Mouse (Mus musculus) adrenal gland, adult 18-20 months (tissue): ENCODE data around the gene Emc3. TPM values are rescaled to one million over a fixed set of nuclear protein-coding genes. Genes with fewer than 3 reads are reported as not detected.

Source experiments
- DNase-seq, 2 experiments: peaks; one replicate each; pipeline ENCODE4 v3.0.0; 2021 to 2022; ENCODE audit warnings: low spot score in 2 of 2
- long read RNA-seq, 2 experiments: library from polyadenylated mRNA; stranded (forward); transcript quantifications; one replicate each; pipeline ENCODE4 v2.0.0; 2021
- total RNA-seq, 2 experiments: library from RNA; stranded (reverse); gene quantifications; 1 replicate in 1 of 2; 2 replicates in 1 of 2; pipeline ENCODE4 v1.2.3; 2021

Gene Emc3
- 100 to 1,000 TPM in 1 of 2 experiments, 10 to 100 TPM in 1; 89.8 to 107 TPM for total RNA-seq
- long read RNA-seq, experiment 1, transcript Emc3-201 (8 exons, 1,985 nt) = major isoform, 108 of 112 reads
- long read RNA-seq, experiment 1, partial matches to known transcripts = 0 of 112 reads
- long read RNA-seq, experiment 1, other reads (novel, unspliced or antisense) = 4 of 112 reads
- long read RNA-seq, experiment 2, transcript Emc3-201 (8 exons, 1,985 nt) = major isoform, 333 of 349 reads
- long read RNA-seq, experiment 2, partial matches to known transcripts = 6 of 349 reads
- long read RNA-seq, experiment 2, other reads (novel, unspliced or antisense) = 10 of 349 reads

- DNase-seq = peak; percentile 97 to 98
Measured at GRCm38 (mm10) chr6:113530932-113531839, at the start of gene Emc3, which contains the start of gene Fancd2. Gene Emc3, minus strand, starts transcription at chr6:113531652. Gene Fancd2, plus strand, starts transcription at chr6:113531682.

- DNase-seq = no peak
Measured at GRCm38 (mm10) chr6:113579306-113579705, 47.9 kb upstream of the Emc3 start.

GRCm38 (mm10) chr6:113576044-113576443 lies 44.6 kb upstream of the Emc3 start:
- DNase-seq = no peak

GRCm38 (mm10) chr6:113564557-113564956 lies 33.1 kb upstream of the Emc3 start:
- no peak for DNase-seq

GRCm38 (mm10) chr6:113559736-113560135 lies 28.3 kb upstream of the Emc3 start:
- DNase-seq = no peak

- DNase-seq = no peak
Measured at GRCm38 (mm10) chr6:113543906-113544481, 12.5 kb upstream of the Emc3 start.

- DNase-seq = no peak
Measured at GRCm38 (mm10) chr6:113541610-113542009, 10.2 kb upstream of the Emc3 start.

GRCm38 (mm10) chr6:113534886-113535285 lies 3.4 kb upstream of the Emc3 start:
- DNase-seq = no peak

GRCm38 (mm10) chr6:113531840-113532404 lies 470 bp upstream of the Emc3 start:
- DNase-seq = no peak

- no peak for DNase-seq
Measured at GRCm38 (mm10) chr6:113523420-113523819, 8.0 kb downstream of the Emc3 start.

GRCm38 (mm10) chr6:113522310-113522709 lies 9.1 kb downstream of the Emc3 start:
- DNase-seq = no peak

- no peak for DNase-seq
Measured at GRCm38 (mm10) chr6:113517434-113518080, 13.9 kb downstream of the Emc3 start.

- DNase-seq = no peak
Measured at GRCm38 (mm10) chr6:113514600-113514999, 16.9 kb downstream of the Emc3 start.

GRCm38 (mm10) chr6:113513944-113514343 lies 17.5 kb downstream of the Emc3 start:
- DNase-seq = no peak

GRCm38 (mm10) chr6:113508947-113509280 lies 22.5 kb downstream of the Emc3 start:
- no peak for DNase-seq

GRCm38 (mm10) chr6:113508272-113508946 lies 23.0 kb downstream of the Emc3 start:
- no peak for DNase-seq

GRCm38 (mm10) chr6:113507130-113507529 lies 24.3 kb downstream of the Emc3 start:
- DNase-seq = no peak

- DNase-seq = no peak
Measured at GRCm38 (mm10) chr6:113505689-113506088, 25.8 kb downstream of the Emc3 start.

GRCm38 (mm10) chr6:113502801-113503200 lies 28.7 kb downstream of the Emc3 start:
- DNase-seq = no peak

GRCm38 (mm10) chr6:113501388-113502084 lies 29.9 kb downstream of the Emc3 start, which contains the start of gene Prrt3:
Gene Prrt3, minus strand, starts transcription at chr6:113501931.
- DNase-seq = no peak
